Mouse (Mus musculus) thymus, adult 18-20 months (tissue): ENCODE results near the gene Rraga.
"Not testable (repeated sequence)": the region's sequence is repeated elsewhere in the genome, so short reads cannot be mapped to it uniquely, and the experiment has no call there.

Source experiments
- DNase-seq, 2 experiments: peaks; one replicate each; pipeline ENCODE4 v3.0.0; 2022; ENCODE audit warnings: mixed read lengths in 2 of 2

Rraga gene

GRCm38 (mm10) chr4:86611524-86612288 lies 36.2 kb downstream of the Rraga start, which contains the start of gene Haus6:
Gene Haus6 (minus strand): TSS chr4:86612055.
- peak; percentile 88 to 92 for DNase-seq

- DNase-seq, result no peak
Observed at GRCm38 (mm10) chr4:86612289-86612620, 36.8 kb downstream of the Rraga start.

GRCm38 (mm10) chr4:86620506-86620905 lies 45.0 kb downstream of the Rraga start:
- no peak for DNase-seq

GRCm38 (mm10) chr4:86622116-86622515 lies 46.6 kb downstream of the Rraga start:
- DNase-seq, result no peak

GRCm38 (mm10) chr4:86622532-86622931 lies 47.1 kb downstream of the Rraga start:
- not testable (repeated sequence) for DNase-seq

GRCm38 (mm10) chr4:86625463-86625862 lies 50.0 kb downstream of the Rraga start:
- no peak for DNase-seq

- not testable (repeated sequence) for DNase-seq
Observed at GRCm38 (mm10) chr4:86626496-86626895, 51.0 kb downstream of the Rraga start.
